ENCODE assay signal across 8 mouse cellular contexts in genomic region chr1:156035269-156035929, GRCm38 (mm10). TPM values are rescaled to one million over a fixed set of nuclear protein-coding genes. Genes with fewer than 3 reads are reported as not detected.
A peak's percentile ranks its signal among the peaks of the same experiment; 100 is the strongest.
DNase-seq lines count a peak whose midpoint lies in the region; ATAC-seq and TF ChIP-seq lines count a peak whose summit lies in the region.

Tor1aip2 (plus strand) TSS chr1:156035403.

- intact Hi-C loops in left cerebral cortex, adult 2 months (cut with DNase I), result no loop called here

- H3K4me2 ChIP-seq in hindbrain, embryonic 14.5 days (replicated peaks), result peak within 1 kb of the TSS; percentile 63
- H3K4me2 ChIP-seq in limb, embryonic 12.5 days, result peak within 1 kb of the TSS; percentile 60
- peak within 1 kb of the TSS; percentile 58 for H3K4me2 ChIP-seq in midbrain, embryonic 13.5 days (replicated peaks)
- peak within 1 kb of the TSS; percentile 63 for H3K4me2 ChIP-seq in stomach, postnatal 0 days (replicated peaks; ENCODE audit: low read depth)

- TF ChIP-seq POLR2A in brain, embryonic 14.5 days (IDR thresholded peaks at IDR 0.05; ENCODE audit: borderline replicate concordance, extremely low read depth, insufficient read depth, insufficient read length, poor library complexity, severe bottlenecking), result peak; percentile 6; the same call in 1 of the 2 replicates

- H3K27me3 ChIP-seq in hindbrain, embryonic 14.5 days (ENCODE audit: control insufficient read depth, insufficient read depth, low read length), result no peaks in the 10 kb centered on the region
- H3K27me3 ChIP-seq in limb, embryonic 12.5 days, result no peaks in the 10 kb centered on the region
- H3K27me3 ChIP-seq in midbrain, embryonic 13.5 days, result no peaks in the 10 kb centered on the region
- H3K27me3 ChIP-seq in stomach, postnatal 0 days (ENCODE audit: control insufficient read depth, insufficient read depth, low read length), result no peaks in the 10 kb centered on the region

- peaks cover 9% of the 10 kb centered on the region for H3K4me1 ChIP-seq in hindbrain, embryonic 14.5 days (replicated peaks; ENCODE audit: control insufficient read depth, insufficient read depth, low read length)
- peaks cover 9% of the 10 kb centered on the region for H3K4me1 ChIP-seq in limb, embryonic 12.5 days (replicated peaks)
- H3K4me1 ChIP-seq in midbrain, embryonic 13.5 days (replicated peaks), result peaks cover 25% of the 10 kb centered on the region
- H3K4me1 ChIP-seq in stomach, postnatal 0 days (replicated peaks; ENCODE audit: control insufficient read depth, insufficient read depth), result peaks cover 3% of the 10 kb centered on the region; the same call in 1 of the 2 replicates

- peak within 1 kb of the TSS; percentile 89 for H3K4me3 ChIP-seq in left cerebral cortex, adult 2 months
- H3K4me3 ChIP-seq in hindbrain, embryonic 14.5 days (replicated peaks; ENCODE audit: low read length), result peak within 1 kb of the TSS; percentile 76
- peak within 1 kb of the TSS; percentile 76 for H3K4me3 ChIP-seq in limb, embryonic 12.5 days (replicated peaks)
- peak within 1 kb of the TSS; percentile 80 for H3K4me3 ChIP-seq in midbrain, embryonic 13.5 days (replicated peaks)
- H3K4me3 ChIP-seq in stomach, postnatal 0 days (ENCODE audit: low read depth, low read length), result peak within 1 kb of the TSS; percentile 82

- peak within 1 kb of the TSS; percentile 73 for H3K9ac ChIP-seq in hindbrain, embryonic 14.5 days
- peak within 1 kb of the TSS; percentile 91 for H3K9ac ChIP-seq in limb, embryonic 12.5 days (replicated peaks)
- H3K9ac ChIP-seq in midbrain, embryonic 13.5 days (replicated peaks), result peak within 1 kb of the TSS; percentile 89
- H3K9ac ChIP-seq in stomach, postnatal 0 days (ENCODE audit: low read length), result peak within 1 kb of the TSS; percentile 94

- WGBS in hindbrain, embryonic 14.5 days, result under 1% methylated on average over 58 of the region's 59 CpGs
- WGBS in limb, embryonic 12.5 days, result under 1% methylated on average over 59 of the region's 59 CpGs
- under 1% methylated on average over 59 of the region's 59 CpGs for WGBS in midbrain, embryonic 13.5 days
- WGBS in stomach, postnatal 0 days, result under 1% methylated on average over 58 of the region's 59 CpGs

- ATAC-seq in hindbrain, embryonic 14.5 days (ENCODE audit: low FRiP score), result peak; percentile 71
- ATAC-seq in limb, embryonic 12.5 days (ENCODE audit: insufficient number of reproducible peaks, insufficient read depth, low FRiP score, low TSS enrichment, low read depth), result peak; percentile 86
- peak; percentile 78 for ATAC-seq in midbrain, embryonic 13.5 days
- peak; percentile 76 for ATAC-seq in stomach, postnatal 0 days (ENCODE audit: low FRiP score, low TSS enrichment)

- peak within 1 kb of the TSS; percentile 100 for H3K27ac ChIP-seq in left cerebral cortex, adult 2 months
- peak within 1 kb of the TSS; percentile 96 for H3K27ac ChIP-seq in hindbrain, embryonic 14.5 days
- H3K27ac ChIP-seq in limb, embryonic 12.5 days, result peak within 1 kb of the TSS; percentile 99
- peak within 1 kb of the TSS; percentile 94 for H3K27ac ChIP-seq in midbrain, embryonic 13.5 days
- peak within 1 kb of the TSS; percentile 100 for H3K27ac ChIP-seq in stomach, postnatal 0 days (replicated peaks)

- TF ChIP-seq EP300 in stomach, postnatal 0 days (optimal IDR thresholded peaks at IDR 0.05), result no peak

- peaks cover 36% of the 10 kb centered on the region for H3K36me3 ChIP-seq in hindbrain, embryonic 14.5 days (replicated peaks; ENCODE audit: control insufficient read depth, insufficient read depth)
- peaks cover 35% of the 10 kb centered on the region for H3K36me3 ChIP-seq in limb, embryonic 12.5 days
- H3K36me3 ChIP-seq in midbrain, embryonic 13.5 days, result peaks cover 28% of the 10 kb centered on the region
- peaks cover 9% of the 10 kb centered on the region for H3K36me3 ChIP-seq in stomach, postnatal 0 days (ENCODE audit: control insufficient read depth, insufficient read depth, low read length)

- no peaks in the 10 kb centered on the region for H3K9me3 ChIP-seq in hindbrain, embryonic 14.5 days (ENCODE audit: control insufficient read depth, low read length)
- H3K9me3 ChIP-seq in limb, embryonic 12.5 days, result no peaks in the 10 kb centered on the region
- H3K9me3 ChIP-seq in midbrain, embryonic 13.5 days, result no peaks in the 10 kb centered on the region
- no peaks in the 10 kb centered on the region for H3K9me3 ChIP-seq in stomach, postnatal 0 days (ENCODE audit: control insufficient read depth, low read length)

- peak in 1 of 2 experiments; percentile 71 for DNase-seq in left cerebral cortex, adult 2 months (ENCODE audit: extremely low spot score in 1 of 2, low spot score in 2 of 2)
- DNase-seq in left cerebral cortex, adult 9 months (ENCODE audit: low spot score in 2 of 2), result no peak
- peak; percentile 88 for DNase-seq in brain, embryonic 14.5 days (ENCODE audit: low read depth)
- no peak for DNase-seq in gastrocnemius, adult 18-20 months (ENCODE audit: low spot score)
- DNase-seq in hindbrain, embryonic 14.5 days (ENCODE audit: low spot score), result peak; percentile 78
- peak; percentile 90 for DNase-seq in stomach, postnatal 0 days (ENCODE audit: low spot score)

- no peak for TF ChIP-seq CTCF in left cerebral cortex, adult 2 months (IDR thresholded peaks at IDR 0.05)
- TF ChIP-seq CTCF in brain, embryonic 14.5 days (IDR thresholded peaks at IDR 0.05; ENCODE audit: borderline replicate concordance, extremely low read depth, insufficient read depth, insufficient read length), result no peak
- TF ChIP-seq CTCF in stomach, postnatal 0 days (IDR thresholded peaks at IDR 0.05; ENCODE audit: low read depth), result no peak

RNA-seq across cellular contexts. Expression of gene Tor1aip2, which starts in this region (rescaled TPM):
- total RNA-seq in left cerebral cortex, adult 2 months (2021), result 10 to 100 TPM; 45.2 to 47.9 TPM
- 57.9 and 61.6 TPM in 2 replicates for polyA plus RNA-seq in brain, embryonic 14.5 days (2012; rRNA removed)
- 10 to 100 TPM; 46.9 to 55.6 TPM for total RNA-seq in gastrocnemius, adult 18-20 months (2021)
- polyA plus RNA-seq in hindbrain, embryonic 14.5 days (2014; fragmentation: Nextera tagmentation; extraction: Ambion mirVana), result 71.0 and 74.7 TPM in 2 replicates
- polyA plus RNA-seq in limb, embryonic 12.5 days (2016; fragmentation: Nextera tagmentation; extraction: Ambion mirVana), result 113 and 124 TPM in 2 replicates
- polyA plus RNA-seq in midbrain, embryonic 13.5 days (2015; fragmentation: Nextera tagmentation; extraction: Ambion mirVana), result 73.3 and 74.6 TPM in 2 replicates
- 67.0 and 69.8 TPM in 2 replicates for polyA plus RNA-seq in stomach, postnatal 0 days (2015; fragmentation: Nextera tagmentation; extraction: Ambion mirVana)

Comparison
In these comparisons a context has a peak if more than half of its experiments do, and no peak if none do; other contexts are left out.
1. DNase-seq: peak in brain, embryonic 14.5 days (single experiment), hindbrain, embryonic 14.5 days (single experiment) and stomach, postnatal 0 days (single experiment); none in left cerebral cortex, adult 9 months (0 of 2) and gastrocnemius, adult 18-20 months (single experiment).
2. Peak in every context shown above with its lines, with median percentiles within 50 percentile points of each other: H3K27ac ChIP-seq, H3K4me3 ChIP-seq, ATAC-seq, H3K4me2 ChIP-seq and H3K9ac ChIP-seq.